Mouse (Mus musculus) embryonic facial prominence, embryonic 12.5 days (tissue): ENCODE data around the gene Usb1. TPM values are rescaled to one million over a fixed set of nuclear protein-coding genes. Genes with fewer than 3 reads are reported as not detected.
"Not testable (repeated sequence)": the region's sequence is repeated elsewhere in the genome, so short reads cannot be mapped to it uniquely, and the experiment has no call there.

Experiments used
- ATAC-seq: fragments of 200-750 bp; cut with Nextera tagmentation; 2 replicates; pipeline ENCODE4 v1.8.0; 2017; ENCODE audit not compliant: insufficient number of reproducible peaks, insufficient read depth, low FRiP score, low TSS enrichment
- H3K27ac ChIP-seq: fragments of 300-500 bp; sonication (generic); 2 replicates; pipeline ENCODE4 v1.5.1; 2016; ENCODE audit warnings: mild to moderate bottlenecking
- H3K27me3 ChIP-seq: fragments of 300-500 bp; sonication (generic); 2 replicates; pipeline ENCODE4 v1.6.1; 2016; ENCODE audit warnings: mild to moderate bottlenecking, moderate library complexity
- H3K36me3 ChIP-seq: fragments of 300-500 bp; sonication (generic); 2 replicates; pipeline ENCODE4 v1.6.1; 2016; ENCODE audit warnings: mild to moderate bottlenecking
- H3K4me1 ChIP-seq: fragments of 300-500 bp; sonication (generic); 2 replicates; pipeline ENCODE4 v1.6.1; 2016
- H3K4me2 ChIP-seq: fragments of 300-500 bp; sonication (generic); replicated peaks from 2 replicates; pipeline ENCODE4 v1.6.1; 2016; ENCODE audit warnings: mild to moderate bottlenecking, moderate library complexity
- H3K4me3 ChIP-seq: fragments of 300-500 bp; sonication (generic); 2 replicates; pipeline ENCODE4 v1.5.1; 2016; ENCODE audit warnings: mild to moderate bottlenecking
- H3K9ac ChIP-seq: fragments of 300-500 bp; sonication (generic); 2 replicates; pipeline ENCODE4 v1.6.1; 2016; ENCODE audit warnings: mild to moderate bottlenecking, moderate library complexity
- H3K9me3 ChIP-seq: fragments of 300-500 bp; sonication (generic); 2 replicates; pipeline ENCODE4 v1.6.1; 2016; ENCODE audit warnings: mild to moderate bottlenecking, moderate library complexity
- WGBS: fragments of 180-500 bp; shearing (Covaris S2); methylation state at CpG from one replicate; pipeline ENCODE4 v1.1.7; 2016; 5-methylcytosine and 5-hydroxymethylcytosine counted together
- polyA plus RNA-seq: library from polyadenylated mRNA; unstranded; fragments of >200 nt; fragmentation: Nextera tagmentation; extraction: Ambion mirVana; gene quantifications from 2 replicates; pipeline ENCODE4 v1.2.1, GENCODE M21; 2016

The Usb1 gene
- polyA plus RNA-seq, 1 experiment from 2014 or later = 44.8 TPM

DNA sequence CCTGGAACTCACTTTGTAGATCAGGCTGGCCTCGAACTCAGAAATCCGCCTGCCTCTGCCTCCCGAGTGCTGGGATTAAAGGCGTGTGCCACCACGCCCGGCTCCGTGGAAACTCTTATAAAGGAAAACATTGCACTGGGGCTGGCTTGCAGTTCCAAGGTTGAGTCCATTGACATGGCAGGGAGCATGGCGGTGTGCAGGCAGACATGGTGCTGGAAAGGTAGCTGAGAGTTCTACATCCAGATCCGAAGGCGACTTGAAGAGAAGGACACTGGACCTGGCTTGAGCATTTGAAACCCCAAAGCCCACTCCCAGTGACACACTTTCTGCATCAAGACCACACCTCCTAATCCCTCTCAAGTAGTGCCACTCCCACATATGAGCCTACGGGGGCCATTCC is 46.8 kb downstream of the Usb1 start:
- not testable (repeated sequence) for H3K4me1 ChIP-seq, H3K36me3 ChIP-seq, H3K4me3 ChIP-seq, H3K27me3 ChIP-seq, H3K9me3 ChIP-seq, H3K9ac ChIP-seq, H3K4me2 ChIP-seq, ATAC-seq, H3K27ac ChIP-seq
- 94% methylated on average over 11 of the region's 11 CpGs for WGBS

GRCm38 (mm10) chr8:95380953-95381352 is 48.9 kb downstream of the Usb1 start:
- H3K4me2 ChIP-seq = no peak overlapping the region
- no peaks in the 10 kb centered on the region for H3K36me3 ChIP-seq
- no peak for ATAC-seq
- H3K9ac ChIP-seq = no peak overlapping the region
- H3K4me1 ChIP-seq = 0 out of 2 replicates have a peak, but pooled peaks cover 8% of the 10 kb centered on the region
- no peak overlapping the region for H3K27ac ChIP-seq
- H3K9me3 ChIP-seq = no peaks in the 10 kb centered on the region
- H3K4me3 ChIP-seq = no peak overlapping the region
- no peaks in the 10 kb centered on the region for H3K27me3 ChIP-seq

DNA sequence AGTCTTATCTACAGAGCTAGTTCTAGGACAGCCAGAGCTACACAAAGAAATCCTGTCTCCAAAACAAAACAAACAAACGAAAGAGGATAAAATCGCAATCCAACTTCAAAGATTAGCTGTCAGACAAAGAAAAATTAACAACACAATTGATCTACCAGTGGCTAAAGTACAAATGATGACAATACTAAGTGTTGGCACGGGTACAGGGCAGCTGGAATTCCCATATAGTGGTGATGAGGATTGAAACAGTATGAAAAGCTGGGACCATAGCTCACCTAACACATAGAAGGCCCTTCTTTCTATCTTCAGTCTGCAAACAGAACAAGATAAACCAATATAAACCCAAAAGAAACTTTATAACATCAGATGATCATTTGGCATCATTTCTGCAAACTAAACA is 49.5 kb downstream of the Usb1 start:
- Histone ChIP-seq H3K4me3 (no peak overlapping the region), H3K36me3 (no peaks in the 10 kb centered on the region), H3K4me2 (no peak overlapping the region), H3K4me1 (0 out of 2 replicates have a peak, but pooled peaks cover 8% of the 10 kb centered on the region), H3K27ac (no peak overlapping the region), H3K9ac (no peak overlapping the region), H3K9me3 (no peaks in the 10 kb centered on the region), H3K27me3 (no peaks in the 10 kb centered on the region)
- 85% methylated on average over 3 of the region's 3 CpGs for WGBS
- no peak for ATAC-seq

DNA sequence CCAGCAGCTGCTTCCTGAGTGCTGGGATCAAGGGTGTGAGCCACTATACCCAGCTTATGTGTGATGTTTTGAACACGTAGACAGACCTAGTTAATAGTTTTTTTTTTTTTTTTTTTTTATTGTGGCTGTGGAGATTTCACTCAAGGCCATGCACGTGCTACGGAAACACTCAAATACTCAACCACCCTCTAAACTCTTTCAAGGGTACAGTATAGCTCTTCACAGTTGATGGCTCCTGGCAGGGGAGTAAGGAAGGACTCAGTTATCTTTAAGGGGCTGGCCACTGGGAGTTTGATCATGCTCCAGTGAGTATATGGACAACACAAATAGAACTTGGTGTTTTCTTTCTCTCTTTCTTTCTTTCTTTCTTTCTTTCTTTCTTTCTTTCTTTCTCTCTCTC is 52.4 kb downstream of the Usb1 start:
- Histone ChIP-seq H3K36me3 (no peaks in the 10 kb centered on the region), H3K9me3 (no peaks in the 10 kb centered on the region), H3K4me3 (no peak overlapping the region), H3K27ac (no peak overlapping the region), H3K4me2 (no peak overlapping the region), H3K27me3 (no peaks in the 10 kb centered on the region), H3K4me1 (no peaks in the 10 kb centered on the region), H3K9ac (no peak overlapping the region)
- ATAC-seq = no peak
- WGBS = 91% methylated on average over 3 of the region's 3 CpGs

- Histone ChIP-seq H3K4me1 (no peaks in the 10 kb centered on the region), H3K4me3 (no peak overlapping the region), H3K9me3 (no peaks in the 10 kb centered on the region), H3K4me2 (no peak overlapping the region), H3K36me3 (no peaks in the 10 kb centered on the region), H3K27ac (no peak overlapping the region), H3K9ac (no peak overlapping the region), H3K27me3 (no peaks in the 10 kb centered on the region)
- ATAC-seq = no peak
- 77% methylated on average over 5 of the region's 5 CpGs for WGBS
Measured at GRCm38 (mm10) chr8:95386037-95386436, 54.0 kb downstream of the Usb1 start.

DNA sequence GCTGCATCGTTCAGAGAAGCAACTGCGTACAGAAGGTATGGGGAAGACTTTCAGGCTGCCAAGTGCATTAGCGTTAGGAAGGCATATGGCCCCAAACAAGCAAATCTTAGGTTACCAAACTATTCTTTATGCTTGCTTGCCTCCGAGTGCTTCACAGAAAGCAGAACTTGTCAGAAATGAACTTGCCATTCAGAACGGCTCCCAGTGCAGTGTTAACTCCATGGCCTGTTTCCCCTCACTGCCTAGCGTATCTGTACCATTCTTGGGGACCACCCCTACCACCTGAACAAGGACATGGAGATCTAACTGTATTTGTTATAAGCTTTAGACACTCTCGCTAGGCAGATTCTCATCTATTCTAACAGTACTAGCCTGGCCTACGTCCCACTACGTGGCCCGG is 55.1 kb downstream of the Usb1 start:
- Histone ChIP-seq H3K4me3 (no peak overlapping the region), H3K4me2 (no peak overlapping the region), H3K9ac (no peak overlapping the region), H3K9me3 (no peaks in the 10 kb centered on the region), H3K4me1 (no peaks in the 10 kb centered on the region), H3K36me3 (no peaks in the 10 kb centered on the region), H3K27ac (no peak overlapping the region), H3K27me3 (no peaks in the 10 kb centered on the region)
- WGBS = 89% methylated on average over 10 of the region's 10 CpGs
- ATAC-seq = no peak

DNA sequence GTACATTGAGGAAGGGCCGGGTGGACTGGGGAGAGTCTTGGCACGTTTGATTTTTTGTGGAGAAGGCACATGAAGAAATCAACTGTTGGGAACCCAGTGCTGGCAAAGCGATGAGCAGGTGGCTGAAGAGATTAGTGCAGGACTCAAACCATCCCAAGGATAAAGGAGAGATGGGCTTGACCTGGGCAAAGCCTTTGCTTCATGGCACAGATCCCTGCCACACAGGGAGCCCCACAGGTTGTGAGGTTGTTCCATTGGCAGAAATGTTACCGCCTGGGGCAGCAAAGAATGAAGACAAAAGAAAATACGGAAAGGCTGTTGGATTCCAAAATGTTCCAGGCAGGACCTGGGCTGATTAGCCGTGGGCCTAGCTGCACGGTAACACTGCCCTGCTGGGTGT is 55.9 kb downstream of the Usb1 start:
- Histone ChIP-seq H3K4me2 (no peak overlapping the region), H3K4me1 (no peaks in the 10 kb centered on the region), H3K4me3 (no peak overlapping the region), H3K9ac (no peak overlapping the region), H3K9me3 (no peaks in the 10 kb centered on the region), H3K27me3 (no peaks in the 10 kb centered on the region), H3K27ac (no peak overlapping the region), H3K36me3 (no peaks in the 10 kb centered on the region)
- no peak for ATAC-seq
- WGBS = 82% methylated on average over 7 of the region's 7 CpGs

GRCm38 (mm10) chr8:95390312-95390711 is 58.2 kb downstream of the Usb1 start:
- Histone ChIP-seq H3K4me2 (no peak overlapping the region), H3K4me3 (no peak overlapping the region), H3K9me3 (no peaks in the 10 kb centered on the region), H3K27me3 (no peaks in the 10 kb centered on the region), H3K36me3 (no peaks in the 10 kb centered on the region), H3K9ac (no peak overlapping the region), H3K27ac (no peak overlapping the region), H3K4me1 (peaks cover 6% of the 10 kb centered on the region)
- 56% methylated on average over 4 of the region's 4 CpGs for WGBS
- no peak for ATAC-seq

- WGBS = 82% methylated on average over 7 of the region's 7 CpGs
- H3K4me1 ChIP-seq = peaks cover 10% of the 10 kb centered on the region
Measured at GRCm38 (mm10) chr8:95391101-95391500, 59.0 kb downstream of the Usb1 start.

DNA sequence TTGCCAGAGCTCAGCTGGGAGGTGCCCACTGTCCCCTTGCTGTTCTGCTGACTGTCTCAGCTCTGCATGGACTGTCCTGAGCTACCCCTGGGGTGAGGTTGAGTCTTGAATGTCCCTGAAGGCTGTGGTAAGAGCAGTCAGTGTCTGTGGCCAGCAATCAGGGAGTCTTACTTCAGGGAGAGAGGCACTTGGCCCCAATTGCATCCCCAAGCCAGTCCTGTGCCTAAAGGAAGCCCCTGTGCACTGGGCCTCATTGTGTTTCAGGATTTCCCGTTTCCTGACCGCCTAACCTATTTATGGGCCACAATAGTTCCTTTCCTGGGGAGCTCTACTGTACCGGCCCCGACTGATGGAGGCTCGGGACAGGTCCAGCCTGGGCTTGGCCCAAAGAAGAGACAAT is 60.5 kb downstream of the Usb1 start:
- ATAC-seq = no peak
- Histone ChIP-seq H3K9me3 (no peaks in the 10 kb centered on the region), H3K27ac (peak overlapping the region; percentile 3; the same call in 1 of the 2 replicates), H3K27me3 (no peaks in the 10 kb centered on the region), H3K4me2 (no peak overlapping the region), H3K36me3 (no peaks in the 10 kb centered on the region), H3K4me1 (peaks cover 22% of the 10 kb centered on the region), H3K9ac (no peak overlapping the region), H3K4me3 (no peak overlapping the region)
- 72% methylated on average over 5 of the region's 5 CpGs for WGBS

More at GRCm38 (mm10) chr8:95391101-95391500, 59.0 kb downstream of the Usb1 start:
- no peak for ATAC-seq
- no peak overlapping the region for H3K4me2 ChIP-seq
- H3K36me3 ChIP-seq = no peaks in the 10 kb centered on the region
- no peaks in the 10 kb centered on the region for H3K27me3 ChIP-seq
- H3K27ac ChIP-seq = no peak overlapping the region
- no peaks in the 10 kb centered on the region for H3K9me3 ChIP-seq
- H3K9ac ChIP-seq = no peak overlapping the region
- H3K4me3 ChIP-seq = no peak overlapping the region

DNA sequence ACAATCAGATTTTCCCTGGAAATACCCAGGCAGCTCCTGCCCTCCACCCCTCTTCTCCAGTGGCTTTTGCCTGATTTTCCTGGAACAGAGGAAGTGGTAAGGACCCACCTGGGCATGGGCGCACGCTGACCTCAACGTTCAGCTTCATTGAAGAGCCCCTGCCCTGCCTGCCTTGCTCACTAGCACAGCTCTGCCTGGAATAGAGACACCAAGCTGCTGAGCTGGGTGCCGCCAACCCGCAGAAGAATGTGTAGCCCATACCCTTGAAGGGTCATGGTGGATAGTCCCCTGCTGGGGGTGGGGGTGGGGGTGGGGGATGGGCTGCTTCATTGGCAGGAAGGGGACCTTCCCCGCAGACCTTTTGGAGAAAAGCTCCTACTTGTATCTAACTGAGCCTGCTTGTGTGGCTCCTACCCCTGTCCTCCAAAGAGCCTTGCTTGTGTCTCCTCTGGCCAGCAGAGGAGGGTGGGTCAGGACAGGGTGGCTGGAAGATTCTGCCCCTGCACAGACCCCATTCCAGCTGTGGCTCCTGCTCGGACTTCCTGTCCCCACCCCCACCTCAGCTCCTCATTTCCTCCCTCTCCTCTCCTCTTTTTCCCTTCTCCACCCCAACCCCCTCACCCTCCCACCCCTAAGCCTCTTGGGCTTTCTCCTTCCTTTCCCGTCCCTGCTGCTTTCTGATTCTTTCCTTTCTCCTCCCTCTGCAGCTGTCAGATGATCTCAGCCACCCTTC is 63.3 kb downstream of the Usb1 start:
- no peaks in the 10 kb centered on the region for H3K36me3 ChIP-seq
- H3K9me3 ChIP-seq = no peaks in the 10 kb centered on the region
- ATAC-seq = no peak
- H3K4me2 ChIP-seq = no peak overlapping the region
- H3K4me3 ChIP-seq = no peak overlapping the region
- H3K9ac ChIP-seq = no peak overlapping the region
- H3K27me3 ChIP-seq = no peaks in the 10 kb centered on the region
- no peak overlapping the region; the same call in 1 of the 2 replicates for H3K27ac ChIP-seq
- 29% methylated on average over 8 of the region's 8 CpGs for WGBS
- H3K4me1 ChIP-seq = peaks cover 23% of the 10 kb centered on the region

DNA sequence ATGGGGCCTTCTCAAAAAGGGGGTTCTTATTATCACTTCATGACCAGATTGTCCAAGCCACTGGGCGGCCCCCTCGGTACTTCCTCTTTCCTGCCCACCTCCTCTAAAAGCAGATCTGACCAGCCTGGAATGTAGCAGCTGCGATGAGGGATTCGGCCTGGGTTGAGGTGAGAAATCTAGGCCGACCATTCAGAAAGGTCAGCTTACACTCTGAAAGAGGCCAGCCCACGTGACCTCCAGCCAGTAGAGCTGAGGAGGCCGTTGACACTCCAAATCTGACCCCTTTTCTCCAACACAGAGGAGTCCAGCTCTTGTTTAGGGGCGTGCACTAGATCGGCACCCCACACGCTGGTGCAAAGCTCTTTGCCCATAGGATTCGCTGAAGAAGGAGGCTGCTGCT is 64.7 kb downstream of the Usb1 start:
- H3K9ac ChIP-seq = no peak overlapping the region
- no peak for ATAC-seq
- peaks cover 23% of the 10 kb centered on the region for H3K4me1 ChIP-seq
- H3K4me3 ChIP-seq = no peak overlapping the region
- no peaks in the 10 kb centered on the region for H3K9me3 ChIP-seq
- H3K27me3 ChIP-seq = no peaks in the 10 kb centered on the region
- WGBS = 43% methylated on average over 11 of the region's 11 CpGs
- no peak overlapping the region for H3K4me2 ChIP-seq
- H3K36me3 ChIP-seq = no peaks in the 10 kb centered on the region
- H3K27ac ChIP-seq = 0 out of 2 replicates have a peak overlapping the region, but pooled peaks have one; percentile 31
